Mouse (Mus musculus) myocyte (in vitro differentiated cells): Measurements from ENCODE around the gene Capzb. TPM values are rescaled to one million over a fixed set of nuclear protein-coding genes. Genes with fewer than 3 reads are reported as not detected.

Source experiments
- H3K27me3 ChIP-seq: one replicate; pipeline ENCODE4 v1.6.1; 2011; ENCODE audit not compliant: control insufficient read depth, insufficient read depth, insufficient read length
- H3K36me3 ChIP-seq: one replicate; pipeline ENCODE4 v1.6.1; 2011; ENCODE audit not compliant: control insufficient read depth, insufficient read depth
- H3K4me2 ChIP-seq: one replicate; pipeline ENCODE4 v1.6.1; 2011; ENCODE audit warnings: low read depth, control low read depth
- H3K4me3 ChIP-seq: one replicate; pipeline ENCODE4 v1.5.1; 2011; ENCODE audit warnings: mild to moderate bottlenecking, control low read depth, moderate library complexity
- H3K79me2 ChIP-seq: one replicate; pipeline ENCODE4 v1.6.1; 2011; ENCODE audit not compliant: control insufficient read depth, insufficient read depth
- H3ac ChIP-seq: one replicate; pipeline ENCODE4 v1.6.1; 2011; ENCODE audit not compliant: control insufficient read depth, insufficient read length
- CEBPB ChIP-seq: IDR thresholded peaks from 2 replicates; pipeline ENCODE4 v1.6.1; 2011; ENCODE audit warnings: mild to moderate bottlenecking, moderate library complexity; ENCODE audit not compliant: poor library complexity, insufficient read depth, severe bottlenecking
- E2F4 ChIP-seq: IDR thresholded peaks from one replicate; pipeline ENCODE4 v1.6.1; 2011; ENCODE audit warnings: mild to moderate bottlenecking, control low read depth, moderate library complexity; ENCODE audit not compliant: insufficient read depth
- MAX ChIP-seq: IDR thresholded peaks from one replicate; pipeline ENCODE4 v1.6.1; 2011; ENCODE audit warnings: low read depth, mild to moderate bottlenecking, control low read depth
- MYOD1 ChIP-seq, 3 experiments: IDR thresholded peaks; one replicate each; pipeline ENCODE4 v1.6.1; 2011; ENCODE audit warnings: control low read depth in 2 of 3, low read depth in 2 of 3, mild to moderate bottlenecking in 2 of 3, moderate library complexity in 1 of 3; ENCODE audit not compliant: insufficient read length in 2 of 3, control insufficient read depth in 1 of 3
- MYOG ChIP-seq, 3 experiments: IDR thresholded peaks; one replicate each; pipeline ENCODE4 v1.6.1; 2011; ENCODE audit warnings: control low read depth in 2 of 3, low read depth in 2 of 3, mild to moderate bottlenecking in 2 of 3; ENCODE audit not compliant: insufficient read length in 2 of 3, control insufficient read depth in 1 of 3, insufficient read depth in 1 of 3
- POLR2A ChIP-seq: IDR thresholded peaks from one replicate; pipeline ENCODE4 v1.6.1; 2011; ENCODE audit warnings: low read depth, mild to moderate bottlenecking, control low read depth, moderate library complexity; ENCODE audit not compliant: insufficient read length
- POLR2AphosphoS2 ChIP-seq: IDR thresholded peaks from one replicate; pipeline ENCODE4 v1.6.1; 2011; ENCODE audit warnings: low read depth, control low read depth; ENCODE audit not compliant: insufficient read length
- REST ChIP-seq: IDR thresholded peaks from one replicate; pipeline ENCODE4 v1.6.1; 2011; ENCODE audit warnings: mild to moderate bottlenecking, control low read depth, moderate library complexity; ENCODE audit not compliant: insufficient read depth, insufficient read length
- SRF ChIP-seq: IDR thresholded peaks from one replicate; pipeline ENCODE4 v1.6.1; 2011; ENCODE audit warnings: low read depth; ENCODE audit not compliant: control insufficient read depth, insufficient read length
- TCF12 ChIP-seq: IDR thresholded peaks from one replicate; pipeline ENCODE4 v1.6.1; 2011; ENCODE audit warnings: mild to moderate bottlenecking, control low read depth; ENCODE audit not compliant: poor library complexity, insufficient read depth, severe bottlenecking
- TCF3 ChIP-seq: IDR thresholded peaks from one replicate; pipeline ENCODE4 v1.6.1; 2011; ENCODE audit warnings: low read depth, control low read depth; ENCODE audit not compliant: insufficient read length
- USF1 ChIP-seq: IDR thresholded peaks from one replicate; pipeline ENCODE4 v1.6.1; 2011; ENCODE audit warnings: low read depth, mild to moderate bottlenecking, control low read depth, moderate library complexity
- polyA plus RNA-seq: library from polyadenylated mRNA; unstranded; fragments of >200 nt; fragmentation: generic; extraction: Trizol; gene quantifications from one replicate; pipeline ENCODE4 v1.2.1, GENCODE M21; 2012; ENCODE audit warnings: missing spikeins

The Capzb gene
- polyA plus RNA-seq, 1 experiment: 247 TPM

- TF ChIP-seq SRF: no peak
- no peak for TF ChIP-seq USF1
- TF ChIP-seq POLR2AphosphoS2: no peak
- no peak for TF ChIP-seq REST
- TF ChIP-seq POLR2A: no peak
- TF ChIP-seq MYOG (IDR thresholded peaks at IDR 0.05; ENCODE audit: control insufficient read depth in 1 of 3, insufficient read depth in 1 of 3, insufficient read length in 2 of 3, low read depth in 2 of 3): no peak
- no peak for TF ChIP-seq TCF3
- no peak overlapping the region for H3K4me2 ChIP-seq
- H3K27me3 ChIP-seq: no peaks in the 10 kb centered on the region
- no peaks in the 10 kb centered on the region for H3K36me3 ChIP-seq
- no peak overlapping the region for H3K4me3 ChIP-seq
- no peak overlapping the region for H3ac ChIP-seq
- no peaks in the 10 kb centered on the region for H3K79me2 ChIP-seq
Observed at GRCm38 (mm10) chr4:139177921-139178320, 14.8 kb upstream of the Capzb start.

- no peak overlapping the region for H3K4me3 ChIP-seq
- no peak overlapping the region for H3K4me2 ChIP-seq
- H3K27me3 ChIP-seq: no peaks in the 10 kb centered on the region
- H3K36me3 ChIP-seq: no peaks in the 10 kb centered on the region
- H3K79me2 ChIP-seq: no peaks in the 10 kb centered on the region
- no peak overlapping the region for H3ac ChIP-seq
- TF ChIP-seq E2F4 (no peak), POLR2A (no peak), MYOG (IDR thresholded peaks at IDR 0.05; ENCODE audit: control insufficient read depth in 1 of 3, insufficient read depth in 1 of 3, insufficient read length in 2 of 3, low read depth in 2 of 3) (no peak), REST (no peak), CEBPB (no peak), TCF12 (no peak), MYOD1 (IDR thresholded peaks at IDR 0.05; ENCODE audit: control insufficient read depth in 1 of 3, insufficient read length in 2 of 3, low read depth in 2 of 3) (no peak), MAX (no peak), SRF (no peak), TCF3 (no peak), POLR2AphosphoS2 (no peak), USF1 (no peak)
Observed at GRCm38 (mm10) chr4:139178377-139178776, 14.3 kb upstream of the Capzb start.

- Histone ChIP-seq H3K36me3 (no peaks in the 10 kb centered on the region), H3K4me3 (no peak overlapping the region), H3K27me3 (no peaks in the 10 kb centered on the region), H3ac (no peak overlapping the region), H3K79me2 (no peaks in the 10 kb centered on the region), H3K4me2 (no peak overlapping the region)
- no peak for TF ChIP-seq MYOD1 (IDR thresholded peaks at IDR 0.05; ENCODE audit: control insufficient read depth in 1 of 3, insufficient read length in 2 of 3, low read depth in 2 of 3)
- no peak for TF ChIP-seq TCF3
- no peak for TF ChIP-seq REST
- TF ChIP-seq USF1: no peak
- TF ChIP-seq SRF: no peak
- TF ChIP-seq POLR2A: no peak
- no peak for TF ChIP-seq CEBPB
- no peak for TF ChIP-seq MAX
- no peak for TF ChIP-seq MYOG (IDR thresholded peaks at IDR 0.05; ENCODE audit: control insufficient read depth in 1 of 3, insufficient read depth in 1 of 3, insufficient read length in 2 of 3, low read depth in 2 of 3)
- no peak for TF ChIP-seq E2F4
- no peak for TF ChIP-seq TCF12
Observed at GRCm38 (mm10) chr4:139179218-139179617, 13.5 kb upstream of the Capzb start.

- H3ac ChIP-seq: no peak overlapping the region
Observed at GRCm38 (mm10) chr4:139179731-139180625, 12.7 kb upstream of the Capzb start.

GRCm38 (mm10) chr4:139182511-139182910 is 10.2 kb upstream of the Capzb start:
- Histone ChIP-seq H3K27me3 (no peaks in the 10 kb centered on the region), H3K4me3 (no peak overlapping the region), H3K79me2 (no peaks in the 10 kb centered on the region), H3ac (no peak overlapping the region), H3K36me3 (no peaks in the 10 kb centered on the region), H3K4me2 (no peak overlapping the region)
- TF ChIP-seq SRF (no peak), MAX (no peak), REST (no peak), MYOG (IDR thresholded peaks at IDR 0.05; ENCODE audit: control insufficient read depth in 1 of 3, insufficient read depth in 1 of 3, insufficient read length in 2 of 3, low read depth in 2 of 3) (no peak), MYOD1 (IDR thresholded peaks at IDR 0.05; ENCODE audit: control insufficient read depth in 1 of 3, insufficient read length in 2 of 3, low read depth in 2 of 3) (no peak), POLR2AphosphoS2 (no peak), CEBPB (no peak), E2F4 (no peak)

More at GRCm38 (mm10) chr4:139179731-139180625, 12.7 kb upstream of the Capzb start:
- peak overlapping the region; percentile 22 for H3K4me2 ChIP-seq
- no peaks in the 10 kb centered on the region for H3K36me3 ChIP-seq
- H3K27me3 ChIP-seq: no peaks in the 10 kb centered on the region
- H3K4me3 ChIP-seq: no peak overlapping the region
- TF ChIP-seq TCF3: no peak
- TF ChIP-seq MYOG (IDR thresholded peaks at IDR 0.05; ENCODE audit: control insufficient read depth in 1 of 3, insufficient read depth in 1 of 3, insufficient read length in 2 of 3, low read depth in 2 of 3): no peak
- TF ChIP-seq TCF12: no peak
- TF ChIP-seq REST: no peak
- TF ChIP-seq CEBPB: no peak
- H3K79me2 ChIP-seq: no peaks in the 10 kb centered on the region
